ENCODE assay signal across 9 mouse cellular contexts in genomic region chrX:36534514-36534913, GRCm38 (mm10). TPM values are rescaled to one million over a fixed set of nuclear protein-coding genes. Genes with fewer than 3 reads are reported as not detected.
A peak's percentile ranks its signal among the peaks of the same experiment; 100 is the strongest.
DNase-seq lines count a peak whose midpoint lies in the region; ATAC-seq and TF ChIP-seq lines count a peak whose summit lies in the region.
"Had no signal": no experiment of that assay in that cellular context is flagged by ENCODE, and none has a peak within 500 bp of the region (broad histone marks: within the 10 kb centered on the region; RNA-seq: fewer than 3 reads in every experiment).

No protein-coding gene starts in this region.

- no peak overlapping the region for H3K27ac ChIP-seq in cortical plate, adult 2 months (ENCODE audit: insufficient read depth, low read length)

- peak; percentile 95 for ATAC-seq in megakaryocyte progenitor cell, adult 5-6 weeks (replicated peaks; ENCODE audit: poor library complexity)

- H3K4me1 ChIP-seq in cortical plate, adult 2 months (ENCODE audit: control insufficient read depth, insufficient read depth, low read length) = no peaks in the 10 kb centered on the region

- peak; percentile 66 for DNase-seq in CD4-positive, CD25-positive, alpha-beta regulatory T cell, adult 2 months (ENCODE audit: low read depth, low spot score)
- DNase-seq in adrenal gland, adult (ENCODE audit: inconsistent age in 2 of 2, low spot score in 1 of 2) = peak; percentile 78 to 94
- peak; percentile 20 to 61 for DNase-seq in heart, adult 9 months (ENCODE audit: low spot score in 2 of 2)
- DNase-seq in layer of hippocampus, postnatal 10 days (ENCODE audit: low spot score in 2 of 2) = peak; percentile 86 to 88
- peak; percentile 79 for DNase-seq in right cerebral cortex, postnatal 4 days
- DNase-seq in yolk sac, embryonic 10.5 days (ENCODE audit: low spot score) = peak; percentile 32

- peak; percentile 62 for TF ChIP-seq CTCF in cortical plate, adult 2 months (IDR thresholded peaks at IDR 0.05; ENCODE audit: extremely low read depth, insufficient read depth, low read length)

- H3K4me3 ChIP-seq in cortical plate, adult 2 months (ENCODE audit: insufficient read depth, low read length) = no peak overlapping the region
- H3K4me3 ChIP-seq: erythroblast, embryonic 14.5 days had no signal

- TF ChIP-seq POLR2A in cortical plate, adult 2 months (IDR thresholded peaks at IDR 0.05; ENCODE audit: extremely low read depth, insufficient read depth, low read length) = no peak

RNA-seq across cellular contexts. Expression of gene Gm14569, which starts 42.9 kb away (rescaled TPM):
- polyA plus RNA-seq in cortical plate, adult 2 months (2012; rRNA removed) = 0.90 and 1.4 TPM in 2 replicates
- total RNA-seq in layer of hippocampus, postnatal 10 days (2021) = 1 to 10 TPM; 1.3 to 2.8 TPM
- total RNA-seq in megakaryocyte progenitor cell, adult 5-6 weeks (2015) = not detected in 2 replicates
- total RNA-seq in megakaryocyte progenitor cell, adult 5-6 weeks (2017) = not detected in 2 replicates
- polyA plus RNA-seq: erythroblast, embryonic 14.5 days had no signal

Comparison
In these comparisons a context has a peak if more than half of its experiments do, and no peak if none do; other contexts are left out.
1. DNase-seq: peak in every context shown above with its lines; median percentile 87 in layer of hippocampus, postnatal 10 days; 86 in adrenal gland, adult; 79 in right cerebral cortex, postnatal 4 days; 66 in CD4-positive, CD25-positive, alpha-beta regulatory T cell, adult 2 months; 40 in heart, adult 9 months; 32 in yolk sac, embryonic 10.5 days.